Mouse (Mus musculus) spleen, adult 18-20 months (tissue): ENCODE data around the gene Eef1b2.
A peak's percentile ranks its signal among the peaks of the same experiment; 100 is the strongest.
"Not testable (repeated sequence)": the region's sequence is repeated elsewhere in the genome, so short reads cannot be mapped to it uniquely, and the experiment has no call there.

Experiments used
- DNase-seq, 2 experiments: peaks; one replicate each; pipeline ENCODE4 v3.0.0; 2022; ENCODE audit warnings: mixed read lengths in 2 of 2

Gene Eef1b2

GRCm38 (mm10) chr1:63176604-63177421, at the start of gene Eef1b2, which contains the start of gene Ndufs1:
Gene Eef1b2, plus strand, starts transcription at chr1:63176825.
Gene Ndufs1, minus strand, starts transcription at chr1:63176833.
- DNase-seq: peak; percentile 92 to 95

- no peak for DNase-seq
These were observed 47.4 kb upstream of the Eef1b2 start for GRCm38 (mm10) chr1:63129273-63129672.

- DNase-seq: peak in 1 of 2 experiments; percentile 10
These were observed 46.6 kb upstream of the Eef1b2 start for GRCm38 (mm10) chr1:63129857-63130690.

- DNase-seq: no peak
These were observed 45.7 kb upstream of the Eef1b2 start for GRCm38 (mm10) chr1:63130883-63131282.

- no peak for DNase-seq
These were observed 44.9 kb upstream of the Eef1b2 start for GRCm38 (mm10) chr1:63131766-63132165.

- no peak for DNase-seq
These were observed 42.1 kb upstream of the Eef1b2 start for GRCm38 (mm10) chr1:63134530-63134929.

- DNase-seq: no peak
These were observed 38.7 kb upstream of the Eef1b2 start for GRCm38 (mm10) chr1:63137971-63138370.

- not testable (repeated sequence) for DNase-seq
These were observed 38.0 kb upstream of the Eef1b2 start for GRCm38 (mm10) chr1:63138586-63138985.

GRCm38 (mm10) chr1:63140231-63140630, 36.4 kb upstream of the Eef1b2 start:
- no peak for DNase-seq

GRCm38 (mm10) chr1:63168638-63169037, 8.0 kb upstream of the Eef1b2 start:
- no peak for DNase-seq

- DNase-seq: no peak
These were observed 772 bp upstream of the Eef1b2 start for GRCm38 (mm10) chr1:63175853-63176252.

GRCm38 (mm10) chr1:63176259-63176603, 394 bp upstream of the Eef1b2 start:
- no peak for DNase-seq

GRCm38 (mm10) chr1:63178308-63178707, 1.7 kb downstream of the Eef1b2 start:
- no peak for DNase-seq

- DNase-seq: no peak
These were observed 3.5 kb downstream of the Eef1b2 start for GRCm38 (mm10) chr1:63180122-63180521.

GRCm38 (mm10) chr1:63180575-63180974, 4.0 kb downstream of the Eef1b2 start:
- DNase-seq: not testable (repeated sequence)

- peak; percentile 81 to 91 for DNase-seq
These were observed 4.4 kb downstream of the Eef1b2 start for GRCm38 (mm10) chr1:63181019-63181418.

GRCm38 (mm10) chr1:63181480-63181879, 4.9 kb downstream of the Eef1b2 start:
- DNase-seq: no peak

GRCm38 (mm10) chr1:63182212-63182611, 5.6 kb downstream of the Eef1b2 start:
- DNase-seq: no peak

- peak in 1 of 2 experiments; percentile 60 for DNase-seq
These were observed 6.1 kb downstream of the Eef1b2 start for GRCm38 (mm10) chr1:63182636-63183270.

GRCm38 (mm10) chr1:63185430-63185829, 8.8 kb downstream of the Eef1b2 start:
- not testable (repeated sequence) for DNase-seq

GRCm38 (mm10) chr1:63188536-63188935, 11.9 kb downstream of the Eef1b2 start:
- no peak for DNase-seq

GRCm38 (mm10) chr1:63190851-63191250, 14.2 kb downstream of the Eef1b2 start:
- no peak for DNase-seq
